Mouse (Mus musculus): ENCODE results near the gene Arrdc3. TPM values are rescaled to one million over a fixed set of nuclear protein-coding genes. Genes with fewer than 3 reads are reported as not detected.

Arrdc3 gene
- 17.4 and 19.9 TPM in 2 replicates for polyA plus RNA-seq (2015; fragmentation: Nextera tagmentation; extraction: Ambion mirVana)

GRCm38 (mm10) chr13:80883190-80883589 lies at the start of gene Arrdc3:
Gene Arrdc3 (plus strand): TSS chr13:80883384.

Data from neural tube, postnatal 0 days (tissue).